Mouse (Mus musculus): ENCODE measurements around the gene Wdfy4. TPM values are rescaled to one million over a fixed set of nuclear protein-coding genes. Genes with fewer than 3 reads are reported as not detected.

The Wdfy4 gene
- polyA plus RNA-seq (2015; fragmentation: Nextera tagmentation; extraction: Ambion mirVana): 0.36 and 0.63 TPM in 2 replicates

- Histone ChIP-seq H3K27me3 (ENCODE audit: control insufficient read depth, insufficient read depth, low read depth, low read length) (no peaks in the 10 kb centered on the region), H3K4me3 (ENCODE audit: low read length) (no peak within 1 kb of the TSS), H3K9me3 (ENCODE audit: control insufficient read depth, low read length) (no peaks in the 10 kb centered on the region), H3K36me3 (ENCODE audit: control insufficient read depth, insufficient read depth, low read length) (no peaks in the 10 kb centered on the region), H3K9ac (ENCODE audit: low read length) (no peak within 1 kb of the TSS), H3K4me2 (ENCODE audit: low read depth, low read length) (no peak within 1 kb of the TSS), H3K27ac (ENCODE audit: low read length) (no peak within 1 kb of the TSS), H3K4me1 (replicated peaks; ENCODE audit: control insufficient read depth, insufficient read depth, low read length) (no peaks in the 10 kb centered on the region)
- 83% methylated on average over 11 of the region's 11 CpGs for WGBS
- ATAC-seq (ENCODE audit: low read depth): no peak
Observed at GRCm38 (mm10) chr14:33185068-33185800, at the start of gene Wdfy4. Gene Wdfy4, minus strand, starts transcription at chr14:33185508.

- Histone ChIP-seq H3K27me3 (ENCODE audit: control insufficient read depth, insufficient read depth, low read depth, low read length) (no peaks in the 10 kb centered on the region), H3K9ac (ENCODE audit: low read length) (no peak overlapping the region), H3K36me3 (ENCODE audit: control insufficient read depth, insufficient read depth, low read length) (no peaks in the 10 kb centered on the region), H3K4me3 (ENCODE audit: low read length) (no peak overlapping the region), H3K27ac (ENCODE audit: low read length) (no peak overlapping the region), H3K9me3 (ENCODE audit: control insufficient read depth, low read length) (no peaks in the 10 kb centered on the region), H3K4me2 (ENCODE audit: low read depth, low read length) (no peak overlapping the region), H3K4me1 (replicated peaks; ENCODE audit: control insufficient read depth, insufficient read depth, low read length) (no peaks in the 10 kb centered on the region)
- 73% methylated on average over 4 of the region's 5 CpGs for WGBS
- ATAC-seq (ENCODE audit: low read depth): no peak
Observed at GRCm38 (mm10) chr14:33232048-33232447, 46.7 kb upstream of the Wdfy4 start.

- Histone ChIP-seq H3K9me3 (ENCODE audit: control insufficient read depth, low read length) (no peaks in the 10 kb centered on the region), H3K27ac (ENCODE audit: low read length) (no peak overlapping the region), H3K27me3 (ENCODE audit: control insufficient read depth, insufficient read depth, low read depth, low read length) (no peaks in the 10 kb centered on the region), H3K4me2 (ENCODE audit: low read depth, low read length) (no peak overlapping the region), H3K9ac (ENCODE audit: low read length) (no peak overlapping the region), H3K36me3 (ENCODE audit: control insufficient read depth, insufficient read depth, low read length) (no peaks in the 10 kb centered on the region), H3K4me1 (replicated peaks; ENCODE audit: control insufficient read depth, insufficient read depth, low read length) (no peaks in the 10 kb centered on the region), H3K4me3 (ENCODE audit: low read length) (no peak overlapping the region)
- ATAC-seq (ENCODE audit: low read depth): no peak
- WGBS: 77% methylated on average over 3 of the region's 3 CpGs
Observed at GRCm38 (mm10) chr14:33231311-33231710, 46.0 kb upstream of the Wdfy4 start.

- Histone ChIP-seq H3K4me1 (replicated peaks; ENCODE audit: control insufficient read depth, insufficient read depth, low read length) (no peaks in the 10 kb centered on the region), H3K36me3 (ENCODE audit: control insufficient read depth, insufficient read depth, low read length) (no peaks in the 10 kb centered on the region), H3K4me2 (ENCODE audit: low read depth, low read length) (no peak overlapping the region), H3K9me3 (ENCODE audit: control insufficient read depth, low read length) (no peaks in the 10 kb centered on the region), H3K27me3 (ENCODE audit: control insufficient read depth, insufficient read depth, low read depth, low read length) (no peaks in the 10 kb centered on the region), H3K9ac (ENCODE audit: low read length) (no peak overlapping the region), H3K4me3 (ENCODE audit: low read length) (no peak overlapping the region), H3K27ac (ENCODE audit: low read length) (no peak overlapping the region)
- ATAC-seq (ENCODE audit: low read depth): no peak
- WGBS: 78% methylated on average over 4 of the region's 4 CpGs
Observed at GRCm38 (mm10) chr14:33230672-33231071, 45.4 kb upstream of the Wdfy4 start.

- no peaks in the 10 kb centered on the region for H3K36me3 ChIP-seq (ENCODE audit: control insufficient read depth, insufficient read depth, low read length)
- WGBS: 72% methylated on average over 4 of the region's 4 CpGs
- ATAC-seq (ENCODE audit: low read depth): no peak
- H3K4me3 ChIP-seq (ENCODE audit: low read length): no peak overlapping the region
- H3K4me1 ChIP-seq (replicated peaks; ENCODE audit: control insufficient read depth, insufficient read depth, low read length): no peaks in the 10 kb centered on the region
- no peak overlapping the region for H3K4me2 ChIP-seq (ENCODE audit: low read depth, low read length)
- no peaks in the 10 kb centered on the region for H3K9me3 ChIP-seq (ENCODE audit: control insufficient read depth, low read length)
- no peak overlapping the region for H3K27ac ChIP-seq (ENCODE audit: low read length)
- H3K27me3 ChIP-seq (ENCODE audit: control insufficient read depth, insufficient read depth, low read depth, low read length): no peaks in the 10 kb centered on the region
- no peak overlapping the region for H3K9ac ChIP-seq (ENCODE audit: low read length)
Observed at GRCm38 (mm10) chr14:33225235-33225634, 39.9 kb upstream of the Wdfy4 start.

GRCm38 (mm10) chr14:33216343-33217208, 31.3 kb upstream of the Wdfy4 start:
- H3K4me3 ChIP-seq (ENCODE audit: low read length): no peak overlapping the region
- 79% methylated on average over 19 of the region's 19 CpGs for WGBS
- peaks cover 6% of the 10 kb centered on the region; the same call in 1 of the 2 replicates for H3K4me1 ChIP-seq (replicated peaks; ENCODE audit: control insufficient read depth, insufficient read depth, low read length)
- no peak overlapping the region for H3K9ac ChIP-seq (ENCODE audit: low read length)
- no peak overlapping the region for H3K4me2 ChIP-seq (ENCODE audit: low read depth, low read length)
- H3K27ac ChIP-seq (ENCODE audit: low read length): no peak overlapping the region
- H3K36me3 ChIP-seq (ENCODE audit: control insufficient read depth, insufficient read depth, low read length): no peaks in the 10 kb centered on the region
- H3K27me3 ChIP-seq (ENCODE audit: control insufficient read depth, insufficient read depth, low read depth, low read length): no peaks in the 10 kb centered on the region; the same call in 1 of the 2 replicates
- ATAC-seq (ENCODE audit: low read depth): no peak
- H3K9me3 ChIP-seq (ENCODE audit: control insufficient read depth, low read length): no peaks in the 10 kb centered on the region

GRCm38 (mm10) chr14:33215163-33215562, 29.9 kb upstream of the Wdfy4 start:
- no peaks in the 10 kb centered on the region; the same call in 1 of the 2 replicates for H3K27me3 ChIP-seq (ENCODE audit: control insufficient read depth, insufficient read depth, low read depth, low read length)
- ATAC-seq (ENCODE audit: low read depth): no peak
- H3K9ac ChIP-seq (ENCODE audit: low read length): no peak overlapping the region
- no peak overlapping the region for H3K27ac ChIP-seq (ENCODE audit: low read length)
- H3K4me3 ChIP-seq (ENCODE audit: low read length): no peak overlapping the region
- WGBS: 62% methylated on average over 1 of the region's 1 CpGs
- H3K36me3 ChIP-seq (ENCODE audit: control insufficient read depth, insufficient read depth, low read length): no peaks in the 10 kb centered on the region
- H3K4me2 ChIP-seq (ENCODE audit: low read depth, low read length): no peak overlapping the region
- H3K9me3 ChIP-seq (ENCODE audit: control insufficient read depth, low read length): no peaks in the 10 kb centered on the region
- H3K4me1 ChIP-seq (replicated peaks; ENCODE audit: control insufficient read depth, insufficient read depth, low read length): peaks cover 6% of the 10 kb centered on the region; the same call in 1 of the 2 replicates

- Histone ChIP-seq H3K36me3 (ENCODE audit: control insufficient read depth, insufficient read depth, low read length) (no peaks in the 10 kb centered on the region), H3K27ac (ENCODE audit: low read length) (no peak overlapping the region), H3K4me1 (replicated peaks; ENCODE audit: control insufficient read depth, insufficient read depth, low read length) (peaks cover 6% of the 10 kb centered on the region; the same call in 1 of the 2 replicates), H3K27me3 (ENCODE audit: control insufficient read depth, insufficient read depth, low read depth, low read length) (no peaks in the 10 kb centered on the region; the same call in 1 of the 2 replicates), H3K4me3 (ENCODE audit: low read length) (no peak overlapping the region), H3K9ac (ENCODE audit: low read length) (no peak overlapping the region), H3K9me3 (ENCODE audit: control insufficient read depth, low read length) (no peaks in the 10 kb centered on the region), H3K4me2 (ENCODE audit: low read depth, low read length) (no peak overlapping the region)
- ATAC-seq (ENCODE audit: low read depth): 0 out of 2 replicates have a peak, but pooled peaks have one; percentile 36
- 10% methylated on average over 4 of the region's 4 CpGs for whole genome bisulfite sequencing
Observed at GRCm38 (mm10) chr14:33214767-33215128, 29.4 kb upstream of the Wdfy4 start.

Measured in lung, embryonic 16.5 days (tissue).